Mouse (Mus musculus): Measurements from ENCODE around the gene Unc45a.
A peak's percentile ranks its signal among the peaks of the same experiment; 100 is the strongest.

Gene Unc45a

GRCm38 (mm10) chr7:80368009-80368408 lies 27.2 kb upstream of the Unc45a start:
- no peak for DNase-seq (ENCODE audit: low spot score in 2 of 2)

- DNase-seq (ENCODE audit: low spot score in 2 of 2) = no peak
Observed at GRCm38 (mm10) chr7:80367232-80367631, 26.4 kb upstream of the Unc45a start.

GRCm38 (mm10) chr7:80365759-80366158 lies 25.0 kb upstream of the Unc45a start:
- no peak for DNase-seq (ENCODE audit: low spot score in 2 of 2)

- no peak for DNase-seq (ENCODE audit: low spot score in 2 of 2)
Observed at GRCm38 (mm10) chr7:80360435-80360834, 19.6 kb upstream of the Unc45a start.

GRCm38 (mm10) chr7:80358039-80358438 lies 17.2 kb upstream of the Unc45a start:
- DNase-seq (ENCODE audit: low spot score in 2 of 2) = no peak

GRCm38 (mm10) chr7:80357156-80357555 lies 16.4 kb upstream of the Unc45a start:
- DNase-seq (ENCODE audit: low spot score in 2 of 2) = no peak

GRCm38 (mm10) chr7:80356351-80356750 lies 15.5 kb upstream of the Unc45a start:
- no peak for DNase-seq (ENCODE audit: low spot score in 2 of 2)

- no peak for DNase-seq (ENCODE audit: low spot score in 2 of 2)
Observed at GRCm38 (mm10) chr7:80352920-80353319, 12.1 kb upstream of the Unc45a start.

GRCm38 (mm10) chr7:80350808-80351207 lies 10.0 kb upstream of the Unc45a start:
- no peak for DNase-seq (ENCODE audit: low spot score in 2 of 2)

GRCm38 (mm10) chr7:80347670-80348586 lies 7.1 kb upstream of the Unc45a start:
- DNase-seq (ENCODE audit: low spot score in 2 of 2) = no peak

GRCm38 (mm10) chr7:80346830-80347229 lies 6.0 kb upstream of the Unc45a start:
- no peak for DNase-seq (ENCODE audit: low spot score in 2 of 2)

GRCm38 (mm10) chr7:80346173-80346572 lies 5.4 kb upstream of the Unc45a start:
- no peak for DNase-seq (ENCODE audit: low spot score in 2 of 2)

GRCm38 (mm10) chr7:80343270-80344018 lies 2.6 kb upstream of the Unc45a start:
- DNase-seq (ENCODE audit: low spot score in 2 of 2) = no peak

- peak; percentile 93 to 98 for DNase-seq (ENCODE audit: low spot score in 2 of 2)
Observed at GRCm38 (mm10) chr7:80342858-80343257, 2.1 kb upstream of the Unc45a start, which contains the start of gene Hddc3. Hddc3 (plus strand) TSS chr7:80343104.

- no peak for DNase-seq (ENCODE audit: low spot score in 2 of 2)
Observed at GRCm38 (mm10) chr7:80341793-80342192, 988 bp upstream of the Unc45a start.

- DNase-seq (ENCODE audit: low spot score in 2 of 2) = peak; percentile 97 to 100
Observed at GRCm38 (mm10) chr7:80339793-80340628, 794 bp downstream of the Unc45a start.

- no peak for DNase-seq (ENCODE audit: low spot score in 2 of 2)
Observed at GRCm38 (mm10) chr7:80339371-80339770, 1.4 kb downstream of the Unc45a start.

GRCm38 (mm10) chr7:80336932-80337331 lies 3.9 kb downstream of the Unc45a start:
- DNase-seq (ENCODE audit: low spot score in 2 of 2) = no peak

- no peak for DNase-seq (ENCODE audit: low spot score in 2 of 2)
Observed at GRCm38 (mm10) chr7:80334848-80335247, 6.0 kb downstream of the Unc45a start.

GRCm38 (mm10) chr7:80331433-80331832 lies 9.4 kb downstream of the Unc45a start:
- DNase-seq (ENCODE audit: low spot score in 2 of 2) = no peak

- DNase-seq (ENCODE audit: low spot score in 2 of 2) = no peak
Observed at GRCm38 (mm10) chr7:80330278-80330677, 10.5 kb downstream of the Unc45a start.

GRCm38 (mm10) chr7:80326076-80326475 lies 14.7 kb downstream of the Unc45a start:
- peak in 1 of 2 experiments; percentile 60 for DNase-seq (ENCODE audit: low spot score in 2 of 2)
